Mouse (Mus musculus) MEL (cell line): ENCODE results near the gene Olfr68.
A peak's percentile ranks its signal among the peaks of the same experiment; 100 is the strongest.

Source experiments
- CTCF ChIP-seq, 3 experiments: IDR thresholded peaks in 2 of 3; conservative IDR thresholded peaks in 1 of 3; 2 replicates each; pipeline ENCODE4 v1.5.1; 2011 to 2012; ENCODE audit warnings: low read length in 3 of 3, low read depth in 2 of 3, mild to moderate bottlenecking in 2 of 3, improper control_type of control experiment in 1 of 3, inconsistent platforms in 1 of 3, mixed read lengths in 1 of 3, moderate library complexity in 1 of 3; ENCODE audit not compliant: control insufficient read depth in 1 of 3, insufficient read depth in 1 of 3, poor library complexity in 1 of 3, severe bottlenecking in 1 of 3
- ETS1 ChIP-seq: IDR thresholded peaks from 2 replicates; pipeline ENCODE4 v1.6.1; 2012; ENCODE audit warnings: low read depth, mild to moderate bottlenecking, inconsistent platforms, low read length, improper control_type of control experiment, moderate library complexity
- MAZ ChIP-seq: IDR thresholded peaks from 2 replicates; pipeline ENCODE4 v1.6.1; 2012; ENCODE audit warnings: low read depth, mild to moderate bottlenecking, inconsistent platforms, low read length, improper control_type of control experiment
- POLR2A ChIP-seq, 2 experiments: IDR thresholded peaks; 2 replicates each; pipeline ENCODE4 v1.6.1; 2011 to 2012; ENCODE audit warnings: low read length in 2 of 2, mild to moderate bottlenecking in 2 of 2, control low read depth in 1 of 2, improper control_type of control experiment in 1 of 2, low read depth in 1 of 2, moderate library complexity in 1 of 2; ENCODE audit not compliant: control insufficient read depth in 1 of 2, insufficient read depth in 1 of 2, poor library complexity in 1 of 2
- USF2 ChIP-seq, 2 experiments: IDR thresholded peaks; 2 replicates each; pipeline ENCODE4 v1.6.1; 2011 to 2012; ENCODE audit warnings: improper control_type of control experiment in 2 of 2, low read length in 2 of 2, borderline replicate concordance in 1 of 2, inconsistent platforms in 1 of 2, low read depth in 1 of 2, mild to moderate bottlenecking in 1 of 2; ENCODE audit not compliant: insufficient read depth in 1 of 2
- ZC3H11A ChIP-seq: IDR thresholded peaks from 2 replicates; pipeline ENCODE4 v1.6.1; 2012; ENCODE audit warnings: low read depth, mild to moderate bottlenecking, inconsistent platforms, low read length, improper control_type of control experiment
- ZNF384 ChIP-seq: IDR thresholded peaks from 2 replicates; pipeline ENCODE4 v1.6.1; 2012; ENCODE audit warnings: low read depth, mild to moderate bottlenecking, inconsistent platforms, low read length, improper control_type of control experiment

DNA sequence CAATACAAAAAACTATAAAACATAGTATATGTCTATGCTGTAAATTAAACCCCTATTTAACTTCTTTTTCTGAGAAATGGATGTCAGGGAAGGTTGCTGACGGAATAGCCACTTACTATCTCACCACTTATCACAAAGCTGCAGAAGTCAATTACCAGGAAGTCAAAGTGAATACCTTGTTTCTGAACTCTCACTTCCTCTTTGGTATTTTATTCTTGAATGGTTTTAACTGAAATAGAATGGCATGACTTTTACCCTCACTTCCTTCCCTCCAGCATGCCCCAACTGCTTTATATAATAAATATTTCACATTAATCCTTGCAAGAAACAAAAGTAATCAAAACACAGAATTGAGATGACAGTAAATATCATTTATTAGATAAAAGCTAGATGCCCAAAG is 32.7 kb upstream of the Olfr68 start:
- TF ChIP-seq CTCF (IDR thresholded peaks at IDR 0.05 in 2 of 3, conservative IDR thresholded peaks at IDR 0.05 in 1 of 3; ENCODE audit: control insufficient read depth in 1 of 3, insufficient read depth in 1 of 3, low read depth in 2 of 3, low read length in 3 of 3, poor library complexity in 1 of 3, severe bottlenecking in 1 of 3): no peak
- TF ChIP-seq ZNF384: no peak; the same call in 1 of the 2 replicates
- peak; percentile 87 for TF ChIP-seq ETS1
- TF ChIP-seq ZC3H11A: no peak
- TF ChIP-seq USF2 (IDR thresholded peaks at IDR 0.05; ENCODE audit: borderline replicate concordance in 1 of 2, insufficient read depth in 1 of 2, low read depth in 1 of 2, low read length in 2 of 2): no peak
- no peak for TF ChIP-seq MAZ
- no peak for TF ChIP-seq POLR2A (IDR thresholded peaks at IDR 0.05; ENCODE audit: control insufficient read depth in 1 of 2, insufficient read depth in 1 of 2, low read depth in 1 of 2, low read length in 2 of 2, poor library complexity in 1 of 2)
